Mouse (Mus musculus) layer of hippocampus, adult 9-11 months (tissue): ENCODE measurements around the gene Slc39a2.

ENCODE experiments used
- DNase-seq: peaks from one replicate; pipeline ENCODE4 v3.0.0; 2022

The Slc39a2 gene

DNA sequence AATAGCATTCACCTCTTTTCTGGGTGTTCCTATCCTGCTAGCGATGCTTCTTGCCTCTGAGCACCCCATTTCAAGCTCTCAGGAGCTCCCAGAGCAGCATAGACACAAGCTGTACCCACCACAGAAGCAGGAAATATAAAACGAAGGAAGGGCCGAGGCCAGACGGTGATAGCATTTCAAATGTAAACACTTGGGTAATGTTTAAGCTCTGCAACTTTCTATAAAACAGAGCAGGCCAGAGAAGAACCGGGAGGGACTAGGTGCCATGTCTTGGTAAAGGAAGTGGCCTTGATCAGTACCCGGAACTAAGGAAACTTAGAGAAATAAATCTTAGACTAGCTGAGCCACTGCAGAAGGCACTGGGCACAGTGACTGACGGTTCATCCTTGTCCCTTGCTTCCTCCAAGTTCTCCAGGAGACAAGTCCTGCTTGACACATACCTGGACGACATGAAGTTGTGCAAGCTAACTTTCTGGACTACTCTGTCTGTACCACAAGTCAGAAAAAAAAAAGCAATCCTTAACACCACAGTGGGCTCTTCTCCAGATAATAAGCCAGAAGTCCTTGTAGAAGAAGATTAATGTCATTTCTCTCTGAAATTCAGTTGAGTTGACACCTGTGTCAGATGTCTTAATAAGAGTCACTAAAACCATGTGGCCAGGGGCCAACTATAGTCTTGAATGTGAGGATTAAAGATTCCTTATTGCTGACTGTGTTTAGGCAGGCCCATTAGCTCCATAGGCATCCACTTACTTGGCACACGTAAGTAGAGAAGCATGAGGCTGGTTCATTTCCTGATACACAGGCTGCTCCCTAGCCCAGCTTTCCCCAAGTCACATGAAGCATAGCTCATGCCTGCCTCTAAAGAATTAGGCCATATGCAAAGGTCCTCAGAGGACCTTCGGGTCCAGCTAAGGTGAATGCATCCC lies 39.7 kb downstream of the Slc39a2 start:
- DNase-seq: no peak

- DNase-seq: no peak
These were observed 46.3 kb downstream of the Slc39a2 start for GRCm38 (mm10) chr14:51939005-51939404.

DNA sequence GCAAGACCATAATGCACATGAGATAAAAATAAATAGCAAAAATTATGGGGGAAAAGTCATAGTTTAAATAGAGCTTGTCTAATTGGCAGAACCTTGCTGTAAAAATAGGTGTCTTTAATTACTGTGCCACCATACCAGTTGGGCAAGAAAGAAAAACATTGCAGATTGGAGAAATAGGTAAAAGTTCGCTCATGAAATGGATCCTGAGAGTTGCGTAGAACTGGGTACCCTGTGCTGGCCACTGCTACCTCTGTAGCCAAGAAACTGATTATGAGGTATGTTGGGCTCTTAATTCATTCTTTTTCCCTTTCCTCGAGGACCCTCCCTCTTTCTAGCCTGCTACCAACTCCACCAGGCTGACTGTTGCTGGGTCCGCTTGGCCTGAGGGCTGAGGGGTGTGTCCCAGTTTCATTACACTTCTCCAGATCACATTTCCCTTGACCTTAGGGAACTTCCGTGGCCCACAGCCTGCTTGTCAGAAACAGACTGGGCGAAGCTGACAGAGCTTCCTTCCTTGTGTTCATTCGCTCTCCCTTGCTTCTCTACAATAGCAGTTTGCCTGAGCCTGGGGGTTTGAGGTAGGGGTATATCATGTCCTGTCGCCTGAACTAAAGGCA lies 48.4 kb downstream of the Slc39a2 start:
- no peak for DNase-seq

DNA sequence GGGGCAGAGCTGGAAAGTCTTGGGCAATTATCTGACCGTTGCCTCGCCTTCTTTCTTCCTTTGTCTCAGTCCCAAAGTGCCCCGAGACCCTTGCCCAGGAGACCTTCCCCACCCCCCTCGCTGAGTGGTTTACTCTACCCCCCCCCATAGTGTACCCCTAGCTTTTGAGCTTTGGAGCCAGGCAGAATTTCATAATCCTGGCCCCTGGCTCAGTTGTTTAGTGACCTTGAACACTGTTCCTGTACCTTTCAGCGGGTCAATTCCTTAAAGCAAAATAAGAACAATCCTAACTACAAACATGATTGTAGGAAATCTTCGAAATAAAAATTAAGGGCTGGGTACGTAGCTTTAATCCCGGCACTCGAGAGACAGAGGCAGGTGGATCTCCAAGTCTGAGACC lies 48.9 kb downstream of the Slc39a2 start:
- DNase-seq: no peak

DNA sequence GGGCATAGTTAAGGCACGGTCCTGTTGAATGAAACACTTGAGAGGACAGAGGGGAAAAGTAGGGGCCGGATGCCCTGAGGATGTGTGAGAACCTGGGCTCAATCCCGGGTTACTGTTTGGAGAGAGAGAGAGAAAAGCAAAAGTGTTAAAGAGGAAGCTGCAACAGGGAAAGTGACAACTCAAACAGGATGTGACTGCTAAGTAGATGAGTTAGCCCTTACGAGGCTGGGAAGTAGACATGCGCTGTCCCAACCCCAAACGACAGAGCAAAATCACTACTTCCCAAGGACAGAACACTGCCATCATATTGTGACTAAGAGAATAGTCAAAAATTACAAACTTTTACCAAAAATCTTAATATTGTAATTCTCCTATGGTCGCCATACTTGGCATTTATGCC lies 49.5 kb downstream of the Slc39a2 start:
- no peak for DNase-seq

- DNase-seq: no peak
These were observed 50.6 kb downstream of the Slc39a2 start for GRCm38 (mm10) chr14:51943336-51943735.
